Mouse (Mus musculus): Measurements from ENCODE around the gene Bcor. TPM values are rescaled to one million over a fixed set of nuclear protein-coding genes. Genes with fewer than 3 reads are reported as not detected.

The Bcor gene
- total RNA-seq, 4 experiments from 2014 or later: 27.1 to 32.2 (median 27.4) TPM

- no peak for DNase-seq (ENCODE audit: low spot score in 2 of 2)
Observed at GRCm38 (mm10) chrX:12067031-12067430, 93.1 kb downstream of the Bcor start.

GRCm38 (mm10) chrX:12065782-12066181 is 94.4 kb downstream of the Bcor start:
- no peak for DNase-seq (ENCODE audit: low spot score in 2 of 2)

GRCm38 (mm10) chrX:12062932-12063260 is 97.3 kb downstream of the Bcor start:
- DNase-seq (ENCODE audit: low spot score in 2 of 2): no peak

- DNase-seq (ENCODE audit: low spot score in 2 of 2): no peak
Observed at GRCm38 (mm10) chrX:12062121-12062931, 97.8 kb downstream of the Bcor start.

- no peak for DNase-seq (ENCODE audit: low spot score in 2 of 2)
Observed at GRCm38 (mm10) chrX:12060848-12061247, 99.3 kb downstream of the Bcor start.

- DNase-seq (ENCODE audit: low spot score in 2 of 2): no peak
Observed at GRCm38 (mm10) chrX:12057210-12057609, 102.9 kb downstream of the Bcor start.

GRCm38 (mm10) chrX:12053315-12053914 is 106.7 kb downstream of the Bcor start:
- DNase-seq (ENCODE audit: low spot score in 2 of 2): no peak

- no peak for DNase-seq (ENCODE audit: low spot score in 2 of 2)
Observed at GRCm38 (mm10) chrX:12052651-12053050, 107.5 kb downstream of the Bcor start.

- no peak for DNase-seq (ENCODE audit: low spot score in 2 of 2)
Observed at GRCm38 (mm10) chrX:12048721-12049120, 111.4 kb downstream of the Bcor start.

- no peak for DNase-seq (ENCODE audit: low spot score in 2 of 2)
Observed at GRCm38 (mm10) chrX:12048166-12048565, 112.0 kb downstream of the Bcor start.

GRCm38 (mm10) chrX:12047223-12047911 is 112.8 kb downstream of the Bcor start:
- no peak for DNase-seq (ENCODE audit: low spot score in 2 of 2)

- DNase-seq (ENCODE audit: low spot score in 2 of 2): no peak
Observed at GRCm38 (mm10) chrX:12046676-12047075, 113.5 kb downstream of the Bcor start.

GRCm38 (mm10) chrX:12043352-12043751 is 116.8 kb downstream of the Bcor start:
- DNase-seq (ENCODE audit: low spot score in 2 of 2): no peak

- DNase-seq (ENCODE audit: low spot score in 2 of 2): no peak
Observed at GRCm38 (mm10) chrX:12041453-12041852, 118.7 kb downstream of the Bcor start.

- DNase-seq (ENCODE audit: low spot score in 2 of 2): no peak
Observed at GRCm38 (mm10) chrX:12014726-12015464, 145.3 kb downstream of the Bcor start.

- DNase-seq (ENCODE audit: low spot score in 2 of 2): no peak
Observed at GRCm38 (mm10) chrX:12010660-12011059, 149.5 kb downstream of the Bcor start.

- no peak for DNase-seq (ENCODE audit: low spot score in 2 of 2)
Observed at GRCm38 (mm10) chrX:12009046-12009445, 151.1 kb downstream of the Bcor start.

- no peak for DNase-seq (ENCODE audit: low spot score in 2 of 2)
Observed at GRCm38 (mm10) chrX:12007832-12008540, 152.2 kb downstream of the Bcor start.

- peak in 1 of 2 experiments; percentile 45 for DNase-seq (ENCODE audit: low spot score in 2 of 2)
Observed at GRCm38 (mm10) chrX:12006882-12007753, 153.0 kb downstream of the Bcor start.
